Mouse (Mus musculus): Measurements from ENCODE around the gene Ifnar2. TPM values are rescaled to one million over a fixed set of nuclear protein-coding genes. Genes with fewer than 3 reads are reported as not detected.

Gene Ifnar2
- total and polyA plus RNA-seq, 3 experiments = 33.1 to 34.9 (median 34.5) TPM

- Histone ChIP-seq H3K36me3 (replicated peaks in 1 of 2; ENCODE audit: control insufficient read depth in 1 of 2, insufficient read depth in 1 of 2, low read length in 1 of 2) (no peaks in the 10 kb centered on the region), H3K9ac (ENCODE audit: insufficient read depth, low read depth) (no peak overlapping the region), H3K27ac (ENCODE audit: insufficient read depth, low read depth) (no peak overlapping the region), H3K4me2 (ENCODE audit: insufficient read depth, low read depth, poor library complexity, severe bottlenecking) (peak overlapping the region; percentile 40), H3K9me3 (replicated peaks; ENCODE audit: low read length) (no peaks in the 10 kb centered on the region), H3K4me1 (ENCODE audit: control insufficient read depth in 1 of 2, insufficient read depth in 2 of 2) (peaks cover 19 to 22% of the 10 kb centered on the region in 2 experiments), H3K27me3 (replicated peaks) (peaks cover 71% of the 10 kb centered on the region), H3K79me2 (replicated peaks; ENCODE audit: control insufficient read depth, extremely low read depth, insufficient read depth, poor library complexity, severe bottlenecking) (no peaks in the 10 kb centered on the region), H3K4me3 (replicated peaks in 1 of 3; ENCODE audit: low read depth in 2 of 3, low read length in 2 of 3, poor library complexity in 1 of 3) (no peak overlapping the region)
- in situ Hi-C loops (cut with MboI; ENCODE audit: low pct_ligation_motif_present, low pct_unique_long_range_greater_than_20kb, low sequenced_read_pairs) = no loop called here
- TF ChIP-seq MAX (IDR thresholded peaks at IDR 0.05; ENCODE audit: low read length) = no peak
- no peak for TF ChIP-seq ELF1 (IDR thresholded peaks at IDR 0.05; ENCODE audit: low read depth, low read length)
- no peak for TF ChIP-seq ZMIZ1 (IDR thresholded peaks at IDR 0.05; ENCODE audit: low read depth, low read length)
- no peak for TF ChIP-seq TCF12 (IDR thresholded peaks at IDR 0.05; ENCODE audit: low read depth, low read length)
- TF ChIP-seq IRF4 (IDR thresholded peaks at IDR 0.05; ENCODE audit: low read depth, low read length) = peak; percentile 58; the same call in 1 of the 2 replicates
- TF ChIP-seq USF1 (IDR thresholded peaks at IDR 0.05; ENCODE audit: low read depth, low read length) = no peak
- TF ChIP-seq MEF2A (IDR thresholded peaks at IDR 0.05; ENCODE audit: borderline replicate concordance, low read depth, low read length) = no peak
- no peak for TF ChIP-seq PAX5 (IDR thresholded peaks at IDR 0.05; ENCODE audit: low read length)
- no peak for TF ChIP-seq POLR2A (IDR thresholded peaks at IDR 0.05; ENCODE audit: low read depth, low read length)
- TF ChIP-seq MXI1 (IDR thresholded peaks at IDR 0.05; ENCODE audit: low read depth, low read length) = no peak
- TF ChIP-seq UBTF (IDR thresholded peaks at IDR 0.05; ENCODE audit: low read depth, low read length) = no peak
- TF ChIP-seq BHLHE40 (IDR thresholded peaks at IDR 0.05; ENCODE audit: low read depth, low read length) = 0 out of 2 replicates have a peak, but pooled peaks have one; percentile 11
- TF ChIP-seq NRF1 (IDR thresholded peaks at IDR 0.05; ENCODE audit: low read depth, low read length) = no peak
- TF ChIP-seq E2F4 (IDR thresholded peaks at IDR 0.05; ENCODE audit: insufficient replicate concordance, low read depth, low read length) = no peak
- no peak for TF ChIP-seq MYC (IDR thresholded peaks at IDR 0.05; ENCODE audit: low read depth, low read length)
- peak; percentile 53 for TF ChIP-seq EP300 (IDR thresholded peaks at IDR 0.05; ENCODE audit: low read length)
- TF ChIP-seq ETS1 (conservative IDR thresholded peaks at IDR 0.05; ENCODE audit: low read depth, low read length) = no peak
- TF ChIP-seq HCFC1 (IDR thresholded peaks at IDR 0.05; ENCODE audit: low read depth, low read length) = no peak
- TF ChIP-seq SIN3A (IDR thresholded peaks at IDR 0.05; ENCODE audit: low read length) = no peak
- no peak for TF ChIP-seq RCOR1 (conservative IDR thresholded peaks at IDR 0.05; ENCODE audit: low read depth, low read length)
- TF ChIP-seq MAZ (IDR thresholded peaks at IDR 0.05; ENCODE audit: low read depth, low read length) = no peak
- no peak for TF ChIP-seq CHD1 (IDR thresholded peaks at IDR 0.05; ENCODE audit: low read depth, low read length)
- TF ChIP-seq ZKSCAN1 (IDR thresholded peaks at IDR 0.05; ENCODE audit: borderline replicate concordance, low read depth, low read length) = no peak
- no peak for TF ChIP-seq CTCF (conservative IDR thresholded peaks at IDR 0.05 in 1 of 2, IDR thresholded peaks at IDR 0.05 in 1 of 2; ENCODE audit: low read depth in 2 of 2, low read length in 2 of 2)
- TF ChIP-seq ZC3H11A (IDR thresholded peaks at IDR 0.05; ENCODE audit: low read depth, low read length) = no peak
- no peak for TF ChIP-seq SMC3 (IDR thresholded peaks at IDR 0.05; ENCODE audit: low read depth, low read length)
- no peak for TF ChIP-seq RAD21 (IDR thresholded peaks at IDR 0.05; ENCODE audit: low read depth, low read length)
- no peak for TF ChIP-seq CHD2 (IDR thresholded peaks at IDR 0.05; ENCODE audit: low read length)
- TF ChIP-seq MAFK (IDR thresholded peaks at IDR 0.05; ENCODE audit: insufficient replicate concordance, low read length) = no peak
- TF ChIP-seq JUN (IDR thresholded peaks at IDR 0.05; ENCODE audit: insufficient read depth, low read depth, low read length) = peak; percentile 8; the same call in 1 of the 2 replicates
- no peak for TF ChIP-seq TBP (conservative IDR thresholded peaks at IDR 0.05; ENCODE audit: low read depth, low read length)
- peak; percentile 95 for TF ChIP-seq ZNF384 (IDR thresholded peaks at IDR 0.05; ENCODE audit: low read depth, low read length)
- no peak for TF ChIP-seq NELFE (IDR thresholded peaks at IDR 0.05; ENCODE audit: low read depth, low read length)
- TF ChIP-seq KAT2A (IDR thresholded peaks at IDR 0.05; ENCODE audit: insufficient replicate concordance, low read length) = no peak
- TF ChIP-seq USF2 (conservative IDR thresholded peaks at IDR 0.05; ENCODE audit: low read depth, low read length) = no peak
- TF ChIP-seq POLR2AphosphoS2 (IDR thresholded peaks at IDR 0.05; ENCODE audit: low read depth, low read length) = no peak
- no peak for TF ChIP-seq GABPA (IDR thresholded peaks at IDR 0.05; ENCODE audit: insufficient replicate concordance, low read depth, low read length)
- TF ChIP-seq JUND (conservative IDR thresholded peaks at IDR 0.05; ENCODE audit: low read depth, low read length) = no peak
- dilution Hi-C loops (cut with MboI; ENCODE audit: extremely low pct_ligation_motif_present, extremely low pct_unique_long_range_greater_than_20kb, low sequenced_read_pairs) = no loop called here
- no peak for DNase-seq (ENCODE audit: extremely low read depth)
These were observed 24.9 kb upstream of the Ifnar2 start for GRCm38 (mm10) chr16:91347491-91348263.
